In the genomic region with DNA sequence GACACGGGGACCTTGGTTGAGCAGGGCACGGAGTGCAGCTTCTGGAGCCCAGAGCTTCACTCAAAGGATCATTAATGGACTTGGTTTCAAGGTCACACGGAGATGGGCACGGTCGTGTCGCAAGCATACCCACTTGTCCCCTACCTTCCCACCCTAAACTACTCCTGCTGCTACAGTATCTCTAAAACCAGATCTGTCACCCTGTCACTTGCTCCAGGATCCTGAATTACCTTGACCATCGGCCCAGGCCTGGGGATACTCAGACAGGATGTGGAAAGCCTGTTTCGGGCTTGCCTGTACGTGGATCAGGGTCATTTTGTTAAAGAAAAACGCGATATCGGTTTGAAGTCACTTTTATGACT, we compare ENCODE assay signal across 13 mouse cellular contexts. TPM values are rescaled to one million over a fixed set of nuclear protein-coding genes. Genes with fewer than 3 reads are reported as not detected.
DNase-seq lines count a peak whose midpoint lies in the region; ATAC-seq lines count a peak whose summit lies in the region.
"Had no signal": no experiment of that assay in that cellular context is flagged by ENCODE, and none has a peak within 500 bp of the region (broad histone marks: within the 10 kb centered on the region; RNA-seq: fewer than 3 reads in every experiment).

No protein-coding gene starts in this region.

- H3K4me1 ChIP-seq in brown adipose tissue, adult 24 weeks (ENCODE audit: control insufficient read depth, insufficient read depth, insufficient read length, low read length), result 0 out of 2 replicates have a peak, but pooled peaks cover 3% of the 10 kb centered on the region
- peaks cover 39% of the 10 kb centered on the region for H3K4me1 ChIP-seq in intestine, embryonic 15.5 days (replicated peaks)
- H3K4me1 ChIP-seq in limb, embryonic 15.5 days, result peaks cover 62% of the 10 kb centered on the region

- DNase-seq in heart, adult 11 months, result peak; percentile 60
- no peak for DNase-seq in heart, postnatal 4 days
- DNase-seq in cerebellum, adult 9-10 months, result no peak
- no peak for DNase-seq in right cerebral cortex, postnatal 10 days (ENCODE audit: low spot score in 2 of 2)
- DNase-seq in ovary, postnatal 10 days (ENCODE audit: low spot score), result no peak
- DNase-seq: gastrocnemius, postnatal 36 days had no signal

- peak overlapping the region; percentile 54; the same call in 1 of the 2 replicates for H3K4me3 ChIP-seq in brown adipose tissue, adult 24 weeks (ENCODE audit: insufficient read depth, low read depth, low read length)
- H3K4me3 ChIP-seq in intestine, embryonic 15.5 days (replicated peaks), result peak overlapping the region; percentile 39
- peak overlapping the region; percentile 39 for H3K4me3 ChIP-seq in limb, embryonic 15.5 days
- H3K4me3 ChIP-seq: forebrain, embryonic 10.5 days had no signal

- H3K9ac ChIP-seq in intestine, embryonic 15.5 days, result peak overlapping the region; percentile 15
- 0 out of 2 replicates have a peak overlapping the region, but pooled peaks have one; percentile 8 for H3K9ac ChIP-seq in limb, embryonic 15.5 days

- no peak for ATAC-seq in intestine, embryonic 15.5 days
- ATAC-seq in limb, embryonic 15.5 days (ENCODE audit: insufficient number of reproducible peaks, low FRiP score, low TSS enrichment, low read depth), result no peak

- H3K36me3 ChIP-seq in intestine, embryonic 15.5 days, result no peaks in the 10 kb centered on the region
- peaks cover 5% of the 10 kb centered on the region; the same call in 1 of the 2 replicates for H3K36me3 ChIP-seq in limb, embryonic 15.5 days
- H3K36me3 ChIP-seq: forebrain, embryonic 10.5 days had no signal

- peaks cover 72% of the 10 kb centered on the region for H3K27me3 ChIP-seq in intestine, embryonic 15.5 days (replicated peaks)
- H3K27me3 ChIP-seq in limb, embryonic 15.5 days, result peaks cover 53% of the 10 kb centered on the region

- peak overlapping the region; percentile 24; the same call in 1 of the 2 replicates for H3K27ac ChIP-seq in brown adipose tissue, adult 24 weeks (replicated peaks; ENCODE audit: low read depth, low read length)
- H3K27ac ChIP-seq in intestine, embryonic 15.5 days, result 0 out of 2 replicates have a peak overlapping the region, but pooled peaks have one; percentile 27
- H3K27ac ChIP-seq in limb, embryonic 15.5 days, result no peak overlapping the region
- H3K27ac ChIP-seq: forebrain, embryonic 10.5 days; macrophage had no signal

- H3K4me2 ChIP-seq in intestine, embryonic 15.5 days (replicated peaks), result peak overlapping the region; percentile 91
- H3K4me2 ChIP-seq in limb, embryonic 15.5 days, result peak overlapping the region; percentile 71

- H3K9me3 ChIP-seq in intestine, embryonic 15.5 days, result no peaks in the 10 kb centered on the region
- no peaks in the 10 kb centered on the region for H3K9me3 ChIP-seq in limb, embryonic 15.5 days
- H3K9me3 ChIP-seq: forebrain, embryonic 10.5 days had no signal

- 28% methylated on average over 12 of the region's 12 CpGs for WGBS in intestine, embryonic 15.5 days
- WGBS in limb, embryonic 15.5 days, result 32% methylated on average over 12 of the region's 12 CpGs

RNA-seq across cellular contexts. Expression of a gene that starts 1.1 kb away (rescaled TPM):
- total RNA-seq in heart, postnatal 4 days (2021), result not detected
- polyA plus RNA-seq in brown adipose tissue, adult 24 weeks (2012; ENCODE audit: insufficient read depth, insufficient read length, missing spikeins), result not detected in 2 replicates
- 2.2 and 2.3 TPM in 2 replicates for polyA plus RNA-seq in intestine, embryonic 15.5 days (2015; fragmentation: Nextera tagmentation; extraction: Ambion mirVana)
- polyA plus RNA-seq in limb, embryonic 15.5 days (2015; fragmentation: Nextera tagmentation; extraction: Ambion mirVana), result 0.41 and 1.1 TPM in 2 replicates
- total RNA-seq: left cerebral cortex, postnatal 14 days had no signal
- polyA plus RNA-seq: forebrain, embryonic 10.5 days; heart, embryonic 16.5 days; macrophage had no signal

RNA-seq across cellular contexts. Expression of a gene that starts 3.5 kb away (rescaled TPM):
- 1 to 10 TPM; 1.4 TPM for total RNA-seq in heart, postnatal 4 days (2021)
- 4.7 and 5.4 TPM in 2 replicates for polyA plus RNA-seq in brown adipose tissue, adult 24 weeks (2012; ENCODE audit: insufficient read depth, insufficient read length, missing spikeins)
- polyA plus RNA-seq in intestine, embryonic 15.5 days (2015; fragmentation: Nextera tagmentation; extraction: Ambion mirVana), result 5.8 and 6.2 TPM in 2 replicates
- 2.2 and 2.5 TPM in 2 replicates for polyA plus RNA-seq in limb, embryonic 15.5 days (2015; fragmentation: Nextera tagmentation; extraction: Ambion mirVana)
- total RNA-seq: left cerebral cortex, postnatal 14 days had no signal
- polyA plus RNA-seq: forebrain, embryonic 10.5 days had no signal

RNA-seq across cellular contexts. Expression of a gene that starts 3.5 kb away (rescaled TPM):
- not detected for total RNA-seq in heart, postnatal 4 days (2021)
- polyA plus RNA-seq in brown adipose tissue, adult 24 weeks (2012; ENCODE audit: insufficient read depth, insufficient read length, missing spikeins), result not detected in 2 replicates
- not detected in 2 replicates for polyA plus RNA-seq in intestine, embryonic 15.5 days (2015; fragmentation: Nextera tagmentation; extraction: Ambion mirVana)
- 0.70 TPM in 1 of 2 replicates, not detected in the other for polyA plus RNA-seq in limb, embryonic 15.5 days (2015; fragmentation: Nextera tagmentation; extraction: Ambion mirVana)
- total RNA-seq: left cerebral cortex, postnatal 14 days had no signal
- polyA plus RNA-seq: forebrain, embryonic 10.5 days; heart, embryonic 16.5 days; macrophage had no signal

RNA-seq across cellular contexts. Expression of a gene that starts 5.3 kb away (rescaled TPM):
- total RNA-seq in heart, postnatal 4 days (2021), result 1 to 10 TPM; 1.3 to 1.5 TPM
- polyA plus RNA-seq in brown adipose tissue, adult 24 weeks (2012; ENCODE audit: insufficient read depth, insufficient read length, missing spikeins), result 35.9 and 39.4 TPM in 2 replicates
- polyA plus RNA-seq in intestine, embryonic 15.5 days (2015; fragmentation: Nextera tagmentation; extraction: Ambion mirVana), result 22.9 and 25.1 TPM in 2 replicates
- polyA plus RNA-seq in limb, embryonic 15.5 days (2015; fragmentation: Nextera tagmentation; extraction: Ambion mirVana), result 1.7 and 2.1 TPM in 2 replicates
- total RNA-seq: left cerebral cortex, postnatal 14 days had no signal
- polyA plus RNA-seq: forebrain, embryonic 10.5 days had no signal

RNA-seq across cellular contexts. Expression of a gene that starts 12.0 kb away (rescaled TPM):
- total RNA-seq in heart, postnatal 4 days (2021), result under 1 TPM in 1 of 2 experiments, not detected in 1; 0.20 TPM
- polyA plus RNA-seq in brown adipose tissue, adult 24 weeks (2012; ENCODE audit: insufficient read depth, insufficient read length, missing spikeins), result 11.4 and 11.5 TPM in 2 replicates
- 7.5 and 9.4 TPM in 2 replicates for polyA plus RNA-seq in intestine, embryonic 15.5 days (2015; fragmentation: Nextera tagmentation; extraction: Ambion mirVana)
- polyA plus RNA-seq in limb, embryonic 15.5 days (2015; fragmentation: Nextera tagmentation; extraction: Ambion mirVana), result 12.0 and 12.9 TPM in 2 replicates
- total RNA-seq: left cerebral cortex, postnatal 14 days had no signal
- polyA plus RNA-seq: forebrain, embryonic 10.5 days had no signal
